Mouse (Mus musculus): ENCODE data around the gene Cd160. TPM values are rescaled to one million over a fixed set of nuclear protein-coding genes. Genes with fewer than 3 reads are reported as not detected.

Gene Cd160
- polyA plus RNA-seq, 1 experiment from 2014 or later = 0.60 TPM

DNA sequence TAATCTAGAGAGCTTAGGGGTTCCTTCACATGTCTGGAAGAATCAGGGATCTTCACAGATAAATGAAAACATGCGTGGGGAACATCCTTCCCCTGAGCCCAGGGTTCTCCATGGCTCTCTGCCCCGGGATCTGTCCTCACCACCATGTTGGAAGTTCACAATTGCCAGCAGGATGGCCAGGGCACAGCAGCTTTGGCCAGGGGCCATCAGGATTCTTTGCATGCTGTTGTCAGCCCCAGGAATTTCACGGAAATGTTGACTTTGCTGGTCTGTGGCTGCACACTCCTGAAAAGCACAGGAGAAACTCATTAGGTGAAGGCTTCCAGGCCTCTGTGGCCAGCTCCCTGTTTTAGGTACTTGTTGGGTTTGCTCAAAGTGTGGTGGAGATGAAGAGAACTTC lies 20.5 kb downstream of the Cd160 start:
- Histone ChIP-seq H3K4me1 (replicated peaks) (peaks cover 15% of the 10 kb centered on the region), H3K36me3 (no peaks in the 10 kb centered on the region), H3K4me3 (no peak overlapping the region), H3K9ac (no peak overlapping the region), H3K27ac (no peak overlapping the region), H3K27me3 (peaks cover 3% of the 10 kb centered on the region; the same call in 1 of the 2 replicates), H3K4me2 (no peak overlapping the region), H3K9me3 (replicated peaks) (no peaks in the 10 kb centered on the region)
- no peak for ATAC-seq (replicated peaks; ENCODE audit: insufficient number of reproducible peaks, insufficient read depth, low FRiP score, low read depth)
- 36% methylated on average over 3 of the region's 3 CpGs for WGBS

- ATAC-seq (replicated peaks; ENCODE audit: insufficient number of reproducible peaks, insufficient read depth, low FRiP score, low read depth) = no peak
- 86% methylated on average over 3 of the region's 3 CpGs for WGBS
- Histone ChIP-seq H3K9ac (no peak overlapping the region), H3K27ac (no peak overlapping the region), H3K27me3 (no peaks in the 10 kb centered on the region), H3K9me3 (replicated peaks) (no peaks in the 10 kb centered on the region), H3K4me1 (replicated peaks) (peaks cover 10% of the 10 kb centered on the region), H3K36me3 (no peaks in the 10 kb centered on the region), H3K4me2 (no peak overlapping the region), H3K4me3 (no peak overlapping the region)
Observed at GRCm38 (mm10) chr3:96808136-96808535, 21.0 kb downstream of the Cd160 start.

- no peak for ATAC-seq (replicated peaks; ENCODE audit: insufficient number of reproducible peaks, insufficient read depth, low FRiP score, low read depth)
- H3K27ac ChIP-seq = no peak overlapping the region
- 30% methylated on average over 1 of the region's 1 CpGs for WGBS
Observed at GRCm38 (mm10) chr3:96802214-96802613, 26.9 kb downstream of the Cd160 start.

DNA sequence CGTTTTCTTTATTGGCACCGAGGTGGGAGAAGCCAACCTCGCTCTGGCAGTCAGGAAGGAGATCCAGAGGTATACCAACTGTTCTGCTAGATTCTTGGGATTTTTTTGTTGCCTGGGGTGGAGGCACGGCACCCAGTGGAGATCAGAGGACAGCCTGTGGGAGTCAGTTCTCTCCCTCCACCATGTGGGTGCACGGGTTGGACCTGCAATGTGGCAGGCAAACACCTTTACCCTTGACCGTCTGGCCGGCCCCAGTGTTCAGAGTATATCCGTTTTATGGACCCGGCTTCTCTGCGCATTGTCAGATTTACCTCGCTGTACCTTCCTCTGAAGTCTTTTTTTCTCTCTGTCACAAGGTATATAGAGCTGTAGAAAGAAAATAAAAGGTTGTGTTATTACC lies 28.9 kb downstream of the Cd160 start:
- H3K36me3 ChIP-seq = peaks cover 3% of the 10 kb centered on the region; the same call in 1 of the 2 replicates
- H3K4me2 ChIP-seq = no peak overlapping the region
- H3K9ac ChIP-seq = no peak overlapping the region
- WGBS = 74% methylated on average over 11 of the region's 11 CpGs
- no peak overlapping the region for H3K27ac ChIP-seq
- H3K4me3 ChIP-seq = no peak overlapping the region
- ATAC-seq (replicated peaks; ENCODE audit: insufficient number of reproducible peaks, insufficient read depth, low FRiP score, low read depth) = no peak
- no peaks in the 10 kb centered on the region for H3K9me3 ChIP-seq (replicated peaks)
- H3K4me1 ChIP-seq (replicated peaks) = peaks cover 5% of the 10 kb centered on the region; the same call in 1 of the 2 replicates
- H3K27me3 ChIP-seq = no peaks in the 10 kb centered on the region

More at GRCm38 (mm10) chr3:96802214-96802613, 26.9 kb downstream of the Cd160 start:
- H3K4me3 ChIP-seq = no peak overlapping the region
- H3K9me3 ChIP-seq (replicated peaks) = no peaks in the 10 kb centered on the region
- H3K36me3 ChIP-seq = no peaks in the 10 kb centered on the region
- H3K4me1 ChIP-seq (replicated peaks) = peaks cover 5% of the 10 kb centered on the region; the same call in 1 of the 2 replicates
- H3K9ac ChIP-seq = no peak overlapping the region
- H3K4me2 ChIP-seq = no peak overlapping the region
- no peaks in the 10 kb centered on the region for H3K27me3 ChIP-seq

- H3K27me3 ChIP-seq = no peaks in the 10 kb centered on the region
- H3K4me3 ChIP-seq = no peak overlapping the region
- peaks cover 42% of the 10 kb centered on the region for H3K36me3 ChIP-seq
- H3K9ac ChIP-seq = no peak overlapping the region
- WGBS = 80% methylated on average over 8 of the region's 8 CpGs
- H3K4me2 ChIP-seq = no peak overlapping the region
- H3K4me1 ChIP-seq (replicated peaks) = no peaks in the 10 kb centered on the region
- ATAC-seq (replicated peaks; ENCODE audit: insufficient number of reproducible peaks, insufficient read depth, low FRiP score, low read depth) = no peak
- no peaks in the 10 kb centered on the region for H3K9me3 ChIP-seq (replicated peaks)
- H3K27ac ChIP-seq = no peak overlapping the region
Observed at GRCm38 (mm10) chr3:96788506-96788905, 40.6 kb downstream of the Cd160 start.

- no peak overlapping the region for H3K27ac ChIP-seq
- no peak overlapping the region for H3K4me3 ChIP-seq
- no peaks in the 10 kb centered on the region for H3K9me3 ChIP-seq (replicated peaks)
- no peak overlapping the region for H3K9ac ChIP-seq
- no peaks in the 10 kb centered on the region for H3K4me1 ChIP-seq (replicated peaks)
- ATAC-seq (replicated peaks; ENCODE audit: insufficient number of reproducible peaks, insufficient read depth, low FRiP score, low read depth) = no peak
- no peaks in the 10 kb centered on the region for H3K27me3 ChIP-seq
- peaks cover 42% of the 10 kb centered on the region for H3K36me3 ChIP-seq
- 93% methylated on average over 1 of the region's 1 CpGs for WGBS
- H3K4me2 ChIP-seq = no peak overlapping the region
Observed at GRCm38 (mm10) chr3:96787784-96788183, 41.4 kb downstream of the Cd160 start.

- no peaks in the 10 kb centered on the region for H3K9me3 ChIP-seq (replicated peaks)
- H3K4me2 ChIP-seq = no peak overlapping the region
- no peak overlapping the region for H3K27ac ChIP-seq
- 66% methylated on average over 8 of the region's 8 CpGs for WGBS
- H3K27me3 ChIP-seq = no peaks in the 10 kb centered on the region
- peaks cover 19% of the 10 kb centered on the region; the same call in 1 of the 2 replicates for H3K36me3 ChIP-seq
- H3K4me1 ChIP-seq (replicated peaks) = no peaks in the 10 kb centered on the region
- no peak overlapping the region for H3K4me3 ChIP-seq
- ATAC-seq (replicated peaks; ENCODE audit: insufficient number of reproducible peaks, insufficient read depth, low FRiP score, low read depth) = no peak
- H3K9ac ChIP-seq = no peak overlapping the region
Observed at GRCm38 (mm10) chr3:96782236-96782635, 46.9 kb downstream of the Cd160 start.

GRCm38 (mm10) chr3:96777120-96777519 lies 52.0 kb downstream of the Cd160 start:
- no peak for ATAC-seq (replicated peaks; ENCODE audit: insufficient number of reproducible peaks, insufficient read depth, low FRiP score, low read depth)
- Histone ChIP-seq H3K27ac (no peak overlapping the region), H3K9me3 (replicated peaks) (no peaks in the 10 kb centered on the region), H3K36me3 (peaks cover 3% of the 10 kb centered on the region; the same call in 1 of the 2 replicates), H3K4me1 (replicated peaks) (peaks cover 4% of the 10 kb centered on the region), H3K4me3 (no peak overlapping the region), H3K4me2 (no peak overlapping the region), H3K9ac (no peak overlapping the region), H3K27me3 (no peaks in the 10 kb centered on the region)
- WGBS = 75% methylated on average over 3 of the region's 3 CpGs

GRCm38 (mm10) chr3:96772949-96773348 lies 56.2 kb downstream of the Cd160 start:
- Histone ChIP-seq H3K27me3 (no peaks in the 10 kb centered on the region), H3K36me3 (peaks cover 3% of the 10 kb centered on the region; the same call in 1 of the 2 replicates), H3K27ac (no peak overlapping the region), H3K9me3 (replicated peaks) (no peaks in the 10 kb centered on the region), H3K4me3 (no peak overlapping the region), H3K4me2 (no peak overlapping the region), H3K9ac (no peak overlapping the region), H3K4me1 (replicated peaks) (peaks cover 4% of the 10 kb centered on the region)
- 21% methylated on average over 1 of the region's 1 CpGs for WGBS
- ATAC-seq (replicated peaks; ENCODE audit: insufficient number of reproducible peaks, insufficient read depth, low FRiP score, low read depth) = no peak

GRCm38 (mm10) chr3:96769971-96770370 lies 59.2 kb downstream of the Cd160 start:
- no peak for ATAC-seq (replicated peaks; ENCODE audit: insufficient number of reproducible peaks, insufficient read depth, low FRiP score, low read depth)
- Histone ChIP-seq H3K9ac (no peak overlapping the region), H3K27ac (no peak overlapping the region), H3K4me1 (replicated peaks) (peaks cover 10% of the 10 kb centered on the region), H3K4me2 (no peak overlapping the region), H3K4me3 (no peak overlapping the region), H3K27me3 (no peaks in the 10 kb centered on the region), H3K36me3 (peaks cover 3% of the 10 kb centered on the region; the same call in 1 of the 2 replicates), H3K9me3 (replicated peaks) (no peaks in the 10 kb centered on the region)
- WGBS = 85% methylated on average over 5 of the region's 5 CpGs

DNA sequence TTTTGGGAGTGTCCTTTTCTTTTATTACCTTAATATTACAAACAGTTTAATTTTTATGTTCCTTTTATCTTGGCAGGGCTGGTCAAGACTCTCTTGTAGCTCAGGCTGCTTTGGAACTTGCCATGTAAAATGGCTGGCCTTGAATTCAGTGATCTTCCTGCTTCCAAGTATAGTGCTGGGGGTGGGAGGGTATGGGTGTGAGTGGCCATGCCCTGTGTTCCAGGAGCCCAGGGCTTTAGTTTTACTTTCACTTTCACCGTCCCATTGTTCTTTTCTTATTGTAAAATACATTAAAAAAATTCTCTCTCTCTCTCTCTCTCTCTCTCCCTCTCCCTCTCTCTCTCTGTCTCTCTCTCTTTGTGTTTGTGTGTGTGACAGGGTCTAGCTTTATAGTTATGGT lies 64.6 kb downstream of the Cd160 start:
- Histone ChIP-seq H3K4me2 (no peak overlapping the region), H3K27me3 (no peaks in the 10 kb centered on the region), H3K4me1 (replicated peaks) (peaks cover 6% of the 10 kb centered on the region; the same call in 1 of the 2 replicates), H3K4me3 (no peak overlapping the region), H3K27ac (no peak overlapping the region), H3K9ac (no peak overlapping the region), H3K9me3 (replicated peaks) (no peaks in the 10 kb centered on the region), H3K36me3 (no peaks in the 10 kb centered on the region)
- ATAC-seq (replicated peaks; ENCODE audit: insufficient number of reproducible peaks, insufficient read depth, low FRiP score, low read depth) = no peak
- 50% methylated on average over 1 of the region's 1 CpGs for WGBS

DNA sequence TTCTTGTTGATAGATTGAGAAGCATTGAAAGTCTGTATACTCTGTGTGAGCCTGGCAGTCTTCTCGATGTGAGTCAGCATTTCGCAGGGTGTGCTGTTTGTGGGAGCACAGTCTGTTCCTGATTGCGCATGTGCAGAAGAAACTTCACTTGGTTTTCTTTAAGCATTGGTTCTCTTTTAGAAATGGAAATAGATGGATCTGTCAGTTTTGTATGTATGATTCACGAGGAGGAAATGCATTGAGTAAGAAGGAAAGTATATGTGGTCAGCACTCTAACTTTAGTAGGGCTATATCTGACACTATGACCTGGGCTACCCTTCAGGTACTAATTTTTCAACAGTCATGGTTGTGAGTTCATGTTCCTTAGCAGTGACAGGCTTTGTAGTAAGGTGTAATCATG lies 69.5 kb downstream of the Cd160 start:
- no peak for ATAC-seq (replicated peaks; ENCODE audit: insufficient number of reproducible peaks, insufficient read depth, low FRiP score, low read depth)
- Histone ChIP-seq H3K9me3 (replicated peaks) (no peaks in the 10 kb centered on the region), H3K4me3 (no peak overlapping the region), H3K36me3 (peaks cover 6% of the 10 kb centered on the region; the same call in 1 of the 2 replicates), H3K27ac (no peak overlapping the region), H3K4me2 (no peak overlapping the region), H3K4me1 (replicated peaks) (peaks cover 5% of the 10 kb centered on the region; the same call in 1 of the 2 replicates), H3K27me3 (no peaks in the 10 kb centered on the region), H3K9ac (no peak overlapping the region)
- 85% methylated on average over 4 of the region's 4 CpGs for WGBS

Data from heart, embryonic 15.5 days (tissue).